Mouse (Mus musculus) erythroblast, adult 5-6 weeks (primary cell): ENCODE results near the gene Zmym2. TPM values are rescaled to one million over a fixed set of nuclear protein-coding genes. Genes with fewer than 3 reads are reported as not detected.

Experiments used
- ATAC-seq: replicated peaks from 2 replicates; pipeline ENCODE4 v1.8.0; 2016; ENCODE audit warnings: moderate number of reproducible peaks, mild to moderate bottlenecking, moderate TSS enrichment, inconsistent platforms; ENCODE audit not compliant: poor library complexity, low FRiP score, severe bottlenecking
- total RNA-seq, 2 experiments: library from RNA; stranded (forward) in 1 of 2; stranded (reverse) in 1 of 2; fragments of 150-400 nt in 1 of 2; fragments of 200-764, 138-1000 nt in 1 of 2; gene quantifications; 2 replicates each; pipeline versions ENCODE4 v1.2.3 to v1.2.4; 2015 to 2017; ENCODE audit warnings: low replicate concordance in 2 of 2

The Zmym2 gene
- total RNA-seq, 2 experiments from 2014 or later = 14.5 to 32.3 TPM

- no peak for ATAC-seq
Measured at GRCm38 (mm10) chr14:56903039-56903438, 16.6 kb downstream of the Zmym2 start.

DNA sequence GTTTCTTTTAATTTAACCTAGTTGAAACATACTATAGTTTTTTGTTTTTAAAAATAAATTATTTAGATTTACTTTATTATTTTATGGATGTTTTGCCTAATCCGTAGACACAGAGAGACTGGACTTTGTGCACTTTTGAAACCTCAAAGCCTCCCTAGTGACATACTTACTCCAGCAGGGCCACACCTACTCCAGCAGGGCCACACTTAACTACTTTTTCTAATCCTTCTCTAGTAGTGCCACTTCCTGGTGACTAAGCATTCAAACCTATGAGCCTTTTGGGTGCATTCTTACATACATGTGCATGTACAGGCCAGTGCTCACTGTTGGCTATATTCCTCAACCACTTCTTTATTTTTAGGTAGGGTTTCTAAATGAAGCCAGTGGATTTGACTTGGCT, 19.2 kb downstream of the Zmym2 start:
- ATAC-seq = no peak

- ATAC-seq = no peak
Measured at GRCm38 (mm10) chr14:56918532-56918931, 32.1 kb downstream of the Zmym2 start.

DNA sequence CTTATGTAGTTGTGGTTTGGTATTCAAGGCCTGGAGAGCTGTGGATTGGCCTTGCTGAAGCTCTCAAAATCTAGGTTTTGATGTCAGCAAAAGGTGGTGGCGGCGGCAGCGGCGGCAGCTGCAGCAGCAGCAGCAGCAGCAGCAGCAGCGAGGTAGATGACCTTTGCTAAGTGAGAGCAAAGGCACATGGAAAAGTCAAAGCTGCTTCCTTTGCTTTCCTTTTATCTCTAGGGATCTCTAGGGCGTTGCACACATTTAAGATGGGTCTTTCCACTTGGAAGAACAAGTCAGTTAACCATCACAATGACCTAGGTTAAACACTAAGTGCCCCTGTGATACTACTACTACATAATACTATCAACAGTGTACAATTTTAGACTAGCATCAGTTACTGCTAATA, 49.0 kb downstream of the Zmym2 start:
- ATAC-seq = no peak

DNA sequence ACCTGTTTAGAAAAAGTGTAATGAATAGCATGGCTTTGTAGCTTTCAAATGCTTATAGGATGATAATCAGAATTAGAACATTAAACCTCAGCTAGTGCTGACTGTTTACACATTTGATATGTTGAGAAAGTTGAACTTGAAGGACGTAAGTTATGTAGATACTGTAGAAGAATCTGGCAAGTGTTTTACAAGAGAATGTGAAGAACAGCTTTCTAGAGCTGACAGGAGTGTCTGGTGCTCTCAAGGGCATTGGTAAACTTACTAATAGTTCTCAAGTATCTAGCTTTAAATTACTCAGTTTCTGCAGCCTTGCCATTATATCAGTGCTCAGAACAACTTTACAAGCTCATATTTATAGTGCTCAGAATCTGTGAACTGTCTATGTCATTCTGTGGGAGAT, 53.5 kb downstream of the Zmym2 start:
- ATAC-seq = no peak

DNA sequence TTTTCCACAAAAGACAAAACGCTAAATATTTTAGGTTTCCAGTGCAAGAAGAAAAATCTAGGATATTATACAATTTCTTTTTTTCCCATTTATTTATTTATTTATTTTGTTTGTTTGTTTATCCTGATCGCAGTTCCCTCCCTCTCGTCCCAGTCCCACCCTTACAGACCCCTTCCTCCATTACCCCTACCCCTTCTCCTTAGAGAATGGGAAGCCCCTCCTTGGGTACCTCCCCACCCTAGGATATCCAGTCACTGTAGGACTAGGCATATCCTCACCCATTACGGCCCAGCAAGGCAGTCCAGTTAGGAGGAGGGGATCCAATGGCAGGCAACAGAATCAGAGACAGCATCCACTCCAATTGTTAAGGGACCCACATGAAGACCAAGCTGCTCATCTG, 66.5 kb downstream of the Zmym2 start:
- ATAC-seq = no peak

GRCm38 (mm10) chr14:56954393-56954792, 67.9 kb downstream of the Zmym2 start:
- no peak for ATAC-seq

GRCm38 (mm10) chr14:56963969-56964734, 77.7 kb downstream of the Zmym2 start:
- peak; percentile 73; the same call in 1 of the 2 replicates for ATAC-seq

DNA sequence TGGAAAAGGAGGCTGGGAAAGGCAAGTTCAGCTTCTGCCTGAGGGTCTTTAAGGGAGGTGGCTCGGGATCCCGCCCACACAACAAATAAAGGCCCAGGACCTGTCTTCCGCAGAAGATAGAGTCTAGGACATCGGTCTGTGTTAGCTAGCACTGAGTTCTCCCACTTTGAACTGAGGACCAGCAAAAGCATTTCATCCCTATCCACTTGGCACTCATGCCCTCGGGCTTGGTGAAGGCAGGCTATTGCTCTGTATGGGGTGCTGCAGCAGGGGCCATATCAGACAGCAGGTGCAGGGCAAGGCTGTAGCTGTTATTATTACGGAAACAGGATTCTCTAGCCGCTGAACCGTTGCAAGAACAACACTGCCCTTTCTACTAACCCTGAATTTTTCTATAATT, 83.2 kb downstream of the Zmym2 start:
- no peak for ATAC-seq

GRCm38 (mm10) chr14:56970160-56970559, 83.7 kb downstream of the Zmym2 start:
- no peak for ATAC-seq

- ATAC-seq = no peak
Measured at GRCm38 (mm10) chr14:56978045-56978655, 91.7 kb downstream of the Zmym2 start.

GRCm38 (mm10) chr14:56988621-56989020, 102.2 kb downstream of the Zmym2 start:
- ATAC-seq = no peak

Other genes starting within 250 kb of the Zmym2 start
- gene Mphosph8, start 218.4 kb upstream of the Zmym2 start, total RNA-seq (2015; ENCODE audit: low replicate concordance) = 12.1 and 20.4 TPM in 2 replicates
- 6.3 and 10.3 TPM in 2 replicates for gene Mphosph8, start 218.4 kb upstream of the Zmym2 start, total RNA-seq (2017; ENCODE audit: low replicate concordance)
- 8.3 and 29.7 TPM in 2 replicates for gene Pspc1, start 108.3 kb upstream of the Zmym2 start, total RNA-seq (2015; ENCODE audit: low replicate concordance)
- 99.5 and 123 TPM in 2 replicates for gene Pspc1, start 108.3 kb upstream of the Zmym2 start, total RNA-seq (2017; ENCODE audit: low replicate concordance)
- gene Zmym5, start 74.9 kb upstream of the Zmym2 start, total RNA-seq (2015; ENCODE audit: low replicate concordance) = 26.3 and 28.2 TPM in 2 replicates
- 19.9 and 24.5 TPM in 2 replicates for gene Zmym5, start 74.9 kb upstream of the Zmym2 start, total RNA-seq (2017; ENCODE audit: low replicate concordance)
- not detected in 2 replicates for gene Gja3, start 171.4 kb downstream of the Zmym2 start, total RNA-seq (2015; ENCODE audit: low replicate concordance)
- 0.42 TPM in 1 of 2 replicates, not detected in the other for gene Gja3, start 171.4 kb downstream of the Zmym2 start, total RNA-seq (2017; ENCODE audit: low replicate concordance)
- gene Gjb2, start 218.0 kb downstream of the Zmym2 start, total RNA-seq (2015; ENCODE audit: low replicate concordance) = not detected in 2 replicates
- not detected in 2 replicates for gene Gjb2, start 218.0 kb downstream of the Zmym2 start, total RNA-seq (2017; ENCODE audit: low replicate concordance)
- not detected in 2 replicates for gene Gm4491, start 229.2 kb downstream of the Zmym2 start, total RNA-seq (2015; ENCODE audit: low replicate concordance)
- not detected in 2 replicates for gene Gm4491, start 229.2 kb downstream of the Zmym2 start, total RNA-seq (2017; ENCODE audit: low replicate concordance)
- gene Gjb6, start 247.0 kb downstream of the Zmym2 start, total RNA-seq (2015; ENCODE audit: low replicate concordance) = not detected in 2 replicates
- gene Gjb6, start 247.0 kb downstream of the Zmym2 start, total RNA-seq (2017; ENCODE audit: low replicate concordance) = not detected in 2 replicates